Mouse (Mus musculus) thymus, adult 2 months (tissue): ENCODE results near the gene Rnf2. TPM values are rescaled to one million over a fixed set of nuclear protein-coding genes. Genes with fewer than 3 reads are reported as not detected.

Experiments used
- DNase-seq: peaks from one replicate; pipeline ENCODE4 v3.0.0; 2021
- H3K27ac ChIP-seq: fragments of 200-500 bp; 2 replicates; pipeline ENCODE4 v1.5.1; 2012; ENCODE audit warnings: low read length, control low read depth; ENCODE audit not compliant: control insufficient read depth, insufficient read depth
- H3K27me3 ChIP-seq: fragments of 200-500 bp; 2 replicates; pipeline ENCODE4 v1.6.1; 2012; ENCODE audit warnings: mild to moderate bottlenecking, low read length, moderate library complexity, mixed read lengths; ENCODE audit not compliant: control insufficient read depth, insufficient read depth
- H3K36me3 ChIP-seq: fragments of 200-500 bp; 2 replicates; pipeline ENCODE4 v1.6.1; 2012; ENCODE audit warnings: mild to moderate bottlenecking, low read length, moderate library complexity; ENCODE audit not compliant: control insufficient read depth, insufficient read depth
- H3K4me1 ChIP-seq: fragments of 200-500 bp; replicated peaks from 2 replicates; pipeline ENCODE4 v1.6.1; 2012; ENCODE audit warnings: low read length; ENCODE audit not compliant: control insufficient read depth, insufficient read depth
- H3K4me3 ChIP-seq: fragments of 200-500 bp; 2 replicates; pipeline ENCODE4 v1.5.1; 2012; ENCODE audit warnings: mild to moderate bottlenecking, low read length, control low read depth, moderate library complexity; ENCODE audit not compliant: control insufficient read depth, insufficient read depth
- CTCF ChIP-seq: fragments of 200-500 bp; IDR thresholded peaks from 2 replicates; pipeline ENCODE4 v1.5.1; 2012; ENCODE audit warnings: mild to moderate bottlenecking, control low read depth, low read length, moderate library complexity, borderline replicate concordance; ENCODE audit not compliant: control insufficient read depth, poor library complexity, insufficient read depth; ENCODE audit errors: extremely low read depth
- POLR2A ChIP-seq: fragments of 200-500 bp; IDR thresholded peaks from 2 replicates; pipeline ENCODE4 v1.6.1; 2012; ENCODE audit warnings: mild to moderate bottlenecking, low read length, control low read depth, moderate library complexity; ENCODE audit not compliant: control insufficient read depth, poor library complexity, insufficient read depth; ENCODE audit errors: extremely low read depth
- WGBS: fragments of 180-500 bp; shearing (Covaris S2); methylation state at CpG from one replicate; pipeline ENCODE4 v1.1.7; 2018; 5-methylcytosine and 5-hydroxymethylcytosine counted together
- polyA plus RNA-seq: library from polyadenylated mRNA; depleted of rRNA; stranded (reverse); fragments of >200 nt; gene quantifications from 2 replicates; pipeline ENCODE4 v1.2.3, GENCODE M21; 2012; rRNA removed

Rnf2 gene
- polyA plus RNA-seq, 1 experiment, result 36.5 TPM

GRCm38 (mm10) chr1:151409827-151410226 lies 90.9 kb downstream of the Rnf2 start:
- TF ChIP-seq POLR2A (no peak), CTCF (no peak)
- Histone ChIP-seq H3K27ac (no peak overlapping the region), H3K4me3 (no peak overlapping the region), H3K27me3 (no peaks in the 10 kb centered on the region), H3K36me3 (peaks cover 9% of the 10 kb centered on the region), H3K4me1 (no peaks in the 10 kb centered on the region)
- 97% methylated on average over 3 of the region's 3 CpGs for WGBS
- DNase-seq, result no peak

Other genes starting within 250 kb of the Rnf2 start
- 85.7 and 93.8 TPM in 2 replicates for gene Ivns1abp, start 156.5 kb downstream of the Rnf2 start, polyA plus RNA-seq
- gene Swt1, start 72.5 kb downstream of the Rnf2 start, polyA plus RNA-seq, result 7.7 and 10.2 TPM in 2 replicates
- gene Trmt1l, start 72.4 kb downstream of the Rnf2 start, polyA plus RNA-seq, result 21.8 and 22.9 TPM in 2 replicates
- 6.4 and 7.7 TPM in 2 replicates for gene Fam129a, start 70.2 kb upstream of the Rnf2 start, polyA plus RNA-seq